Mouse (Mus musculus) cerebellum, adult 9-11 months (tissue): Measurements from ENCODE around the gene Lekr1.
"Not testable (repeated sequence)": the region's sequence is repeated elsewhere in the genome, so short reads cannot be mapped to it uniquely, and the experiment has no call there.

Experiments
- DNase-seq: peaks from one replicate; pipeline ENCODE4 v3.0.0; 2022

Gene Lekr1

GRCm38 (mm10) chr3:65769666-65770065, 103.6 kb downstream of the Lekr1 start:
- DNase-seq = not testable (repeated sequence)

GRCm38 (mm10) chr3:65773910-65774309, 107.9 kb downstream of the Lekr1 start:
- DNase-seq = no peak

DNA sequence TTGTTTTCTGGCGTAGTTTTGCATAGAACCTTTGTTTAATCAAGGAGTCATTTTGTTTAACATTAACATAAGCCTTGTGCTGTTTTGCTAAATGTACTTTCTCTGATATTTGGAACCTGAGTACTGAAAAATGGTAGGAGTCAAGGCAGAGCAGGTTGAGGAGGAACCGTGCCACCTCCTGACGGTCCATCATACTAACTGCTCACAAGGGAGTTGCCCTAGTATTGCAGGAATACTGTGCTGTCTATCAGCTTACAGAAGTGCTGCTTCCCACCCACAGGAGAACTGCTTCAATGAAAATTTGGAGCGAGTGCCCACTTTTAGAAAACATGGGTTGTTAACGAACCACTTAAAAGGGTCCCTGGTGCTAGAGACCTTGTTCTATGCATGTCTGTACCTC, 109.1 kb downstream of the Lekr1 start:
- no peak for DNase-seq

DNA sequence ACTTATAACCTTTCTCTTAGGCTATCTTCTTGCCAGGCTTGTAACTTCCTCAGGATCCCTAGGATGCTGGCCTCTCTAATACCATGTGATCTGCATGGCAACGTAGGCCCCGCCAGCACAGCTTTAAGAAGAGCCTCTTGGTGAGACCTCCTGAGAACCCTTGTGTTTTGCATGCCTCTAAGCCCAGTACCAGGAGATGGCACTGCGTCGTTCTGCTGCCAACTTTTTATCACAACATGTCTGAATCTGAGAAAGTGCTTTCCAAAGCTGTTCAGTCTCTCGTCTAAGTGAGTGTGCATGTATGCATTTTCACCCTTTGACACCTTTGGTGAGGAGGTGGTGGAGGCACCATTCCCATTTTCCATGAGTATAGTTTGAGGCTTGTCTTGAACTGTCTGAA, 116.2 kb downstream of the Lekr1 start:
- DNase-seq = no peak

DNA sequence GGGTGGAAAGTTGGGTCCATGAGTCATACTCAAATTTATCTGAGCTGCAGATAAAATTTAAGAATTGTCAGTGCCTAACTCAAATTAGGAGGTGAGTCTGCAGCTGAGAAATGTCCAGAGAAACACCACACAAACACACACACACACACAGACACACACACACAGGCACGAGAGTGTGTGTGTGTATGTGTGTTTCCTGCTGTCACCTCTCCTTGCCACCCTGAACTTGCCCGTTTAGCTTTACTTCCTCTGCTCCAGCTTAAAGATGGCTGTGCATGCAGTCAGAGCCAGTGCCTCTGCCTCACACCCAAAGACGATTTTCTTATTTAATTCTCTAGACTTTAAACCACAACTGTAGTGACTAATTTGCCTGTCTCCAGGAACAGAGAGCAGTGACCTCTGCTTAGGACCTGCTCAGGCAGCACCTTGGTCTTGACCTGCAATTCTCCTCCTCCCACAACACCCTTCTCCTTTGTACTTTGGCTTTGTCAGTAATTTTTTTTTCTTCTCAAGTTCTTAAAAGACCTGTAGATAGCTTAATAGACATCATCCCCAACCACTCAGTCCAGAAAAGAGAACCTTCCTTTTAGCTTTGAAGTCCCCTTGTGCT, 124.2 kb downstream of the Lekr1 start:
- no peak for DNase-seq

DNA sequence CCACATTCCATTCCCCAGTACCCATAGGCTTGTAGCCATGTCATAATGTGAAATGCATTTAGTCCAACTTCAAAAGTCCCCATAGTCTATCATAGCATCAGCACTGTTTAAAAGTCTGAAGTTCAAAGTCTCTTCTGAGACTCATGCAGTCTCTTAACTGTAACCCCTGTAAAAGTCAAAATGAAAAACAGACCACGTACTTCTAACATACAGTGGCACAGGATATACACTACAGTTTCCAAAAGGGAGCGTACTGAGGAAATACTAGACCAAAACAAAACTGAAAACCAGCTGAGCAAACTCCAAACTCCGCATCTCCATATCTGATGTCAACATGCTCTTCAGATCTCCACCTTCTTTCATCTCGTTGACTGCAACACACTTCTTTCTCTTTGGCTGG, 127.5 kb downstream of the Lekr1 start:
- DNase-seq = no peak

DNA sequence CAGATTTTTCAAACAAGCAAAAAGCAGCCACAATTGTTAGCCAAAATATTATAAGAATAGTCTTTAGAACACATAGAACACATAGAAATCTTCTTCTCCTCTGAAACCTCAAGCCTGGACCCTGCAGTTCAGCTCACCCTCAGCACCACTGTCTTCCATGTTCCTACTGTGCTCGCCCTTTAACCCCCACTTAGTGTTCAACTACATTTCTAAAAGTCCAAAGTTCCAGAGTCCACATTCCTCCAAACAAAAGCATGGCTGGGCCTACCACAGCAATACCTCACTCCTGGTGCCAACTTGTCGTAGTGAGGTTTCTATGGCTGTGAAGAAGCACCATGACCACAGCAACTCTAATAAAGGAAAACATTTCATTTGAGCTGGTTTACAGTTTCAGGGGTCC, 128.7 kb downstream of the Lekr1 start:
- no peak for DNase-seq

GRCm38 (mm10) chr3:65797345-65798137, 131.5 kb downstream of the Lekr1 start:
- DNase-seq = no peak

DNA sequence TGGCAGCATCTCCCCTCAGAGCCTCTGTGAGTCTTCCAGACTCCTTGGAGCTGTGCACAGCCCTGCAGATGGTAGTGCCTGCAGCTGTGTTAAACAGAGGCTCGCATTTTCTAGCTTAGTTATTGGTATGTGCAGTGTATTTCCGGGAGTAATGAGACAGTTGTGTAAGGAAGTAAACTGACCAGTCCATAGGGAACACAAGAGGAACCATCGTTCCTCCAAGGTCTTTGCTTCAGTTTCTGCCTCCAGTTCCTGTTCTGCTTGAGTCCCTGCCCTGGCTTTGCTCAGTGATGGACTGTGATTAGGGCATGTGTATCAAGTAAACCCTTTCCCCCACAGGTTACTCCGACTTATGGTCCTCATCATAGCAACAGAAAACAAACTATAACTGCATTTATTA, 134.9 kb downstream of the Lekr1 start:
- no peak for DNase-seq

DNA sequence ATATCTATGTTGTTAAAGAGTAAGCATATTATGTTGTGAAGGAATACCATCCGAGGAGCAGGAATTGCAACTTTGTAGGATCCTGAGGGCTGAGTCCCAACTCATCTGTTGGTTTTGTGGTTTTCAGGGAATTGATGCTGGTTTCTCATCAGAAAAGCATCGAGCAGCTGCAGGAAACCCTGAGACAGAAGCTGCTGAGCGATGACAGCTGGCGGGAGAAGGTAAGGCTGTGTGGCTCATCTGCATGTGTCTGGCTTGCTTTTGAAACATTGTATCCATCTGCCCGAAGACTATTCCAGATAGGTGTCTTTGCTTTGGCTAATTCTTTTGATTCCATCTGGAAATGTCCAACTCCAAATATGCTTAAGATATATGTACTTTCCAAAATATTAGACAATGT, 136.2 kb downstream of the Lekr1 start:
- no peak for DNase-seq

GRCm38 (mm10) chr3:65802868-65803267, 136.8 kb downstream of the Lekr1 start:
- no peak for DNase-seq

DNA sequence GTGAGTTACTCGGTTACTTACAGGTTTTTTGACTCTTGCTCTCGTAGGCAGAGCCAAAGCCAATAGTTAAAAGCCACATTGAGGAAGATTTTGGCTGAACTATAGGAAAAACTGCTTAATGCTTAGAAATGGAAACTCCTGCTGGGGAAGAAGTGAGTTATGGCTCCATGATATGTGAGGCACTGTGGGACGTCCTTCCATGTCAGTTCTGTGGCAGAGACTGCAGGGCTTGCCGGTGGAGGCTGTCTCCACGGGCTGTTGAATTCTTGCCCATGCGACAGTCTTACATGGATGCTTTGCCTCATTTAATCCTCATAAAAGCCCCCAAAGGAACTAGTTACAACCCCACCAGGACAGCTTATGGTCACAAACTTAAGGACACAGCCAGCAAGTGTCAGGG, 148.9 kb downstream of the Lekr1 start:
- DNase-seq = no peak

DNA sequence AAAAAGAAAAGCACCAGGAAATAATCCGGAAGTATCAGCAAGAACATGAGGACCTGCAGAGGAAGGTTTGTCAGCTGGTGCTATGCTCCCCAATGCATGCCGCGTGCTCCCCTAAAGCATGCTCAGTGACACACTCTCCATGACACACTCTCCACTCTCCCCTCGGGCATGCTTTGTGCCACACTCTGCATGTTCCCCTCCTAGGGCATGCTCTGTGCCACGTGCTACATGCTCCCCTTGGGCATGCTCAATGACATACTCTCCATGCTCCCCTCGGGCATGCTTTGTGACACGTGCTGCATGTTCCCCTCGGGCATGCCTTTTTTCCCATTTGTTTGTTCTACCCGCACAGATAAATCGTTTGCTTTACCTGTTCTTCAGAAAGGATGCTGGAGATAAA, 150.0 kb downstream of the Lekr1 start:
- DNase-seq = no peak

- no peak for DNase-seq
Observed at GRCm38 (mm10) chr3:65818597-65818996, 152.6 kb downstream of the Lekr1 start.

GRCm38 (mm10) chr3:65819841-65820240, 153.8 kb downstream of the Lekr1 start:
- no peak for DNase-seq

DNA sequence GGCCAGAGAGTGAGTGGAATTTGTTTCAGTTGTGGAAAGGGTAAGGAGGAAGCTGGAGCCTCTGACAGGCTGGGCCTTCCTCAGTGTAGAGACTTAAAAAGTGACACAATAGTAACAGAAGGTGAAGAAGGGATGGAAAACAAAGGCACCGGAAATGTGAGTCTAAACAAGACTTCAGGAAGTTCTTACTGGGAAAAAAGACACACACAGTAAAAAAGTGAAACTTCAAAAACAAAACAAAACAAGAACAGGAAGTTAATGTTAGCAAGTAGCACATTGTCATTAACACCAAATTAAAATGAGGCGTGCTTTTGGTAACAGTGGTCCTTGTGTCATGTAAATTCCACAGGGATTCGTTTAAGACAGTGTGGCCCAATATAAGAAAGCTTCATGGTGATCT, 158.9 kb downstream of the Lekr1 start:
- DNase-seq = no peak

- DNase-seq = no peak
Observed at GRCm38 (mm10) chr3:65826716-65827115, 160.7 kb downstream of the Lekr1 start.

DNA sequence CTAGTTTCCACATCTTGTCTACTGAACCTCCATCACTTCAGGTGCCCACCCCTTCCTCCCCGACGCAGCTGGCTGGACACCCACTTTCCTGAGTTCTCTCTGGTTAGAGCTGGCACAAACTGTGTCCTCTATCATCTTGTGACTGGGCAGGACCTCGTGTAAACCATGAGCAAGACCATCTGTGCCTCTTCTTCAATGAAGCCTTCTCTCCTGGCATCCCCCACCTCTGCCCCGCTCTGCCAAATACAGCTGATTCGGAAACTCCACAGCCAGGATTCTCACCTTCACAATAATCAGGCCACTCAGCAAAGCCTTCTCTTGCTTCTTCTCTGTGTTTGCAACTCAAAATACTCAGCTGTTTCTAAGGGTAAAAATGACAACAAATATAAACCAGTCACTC, 161.4 kb downstream of the Lekr1 start:
- peak; percentile 9 for DNase-seq

DNA sequence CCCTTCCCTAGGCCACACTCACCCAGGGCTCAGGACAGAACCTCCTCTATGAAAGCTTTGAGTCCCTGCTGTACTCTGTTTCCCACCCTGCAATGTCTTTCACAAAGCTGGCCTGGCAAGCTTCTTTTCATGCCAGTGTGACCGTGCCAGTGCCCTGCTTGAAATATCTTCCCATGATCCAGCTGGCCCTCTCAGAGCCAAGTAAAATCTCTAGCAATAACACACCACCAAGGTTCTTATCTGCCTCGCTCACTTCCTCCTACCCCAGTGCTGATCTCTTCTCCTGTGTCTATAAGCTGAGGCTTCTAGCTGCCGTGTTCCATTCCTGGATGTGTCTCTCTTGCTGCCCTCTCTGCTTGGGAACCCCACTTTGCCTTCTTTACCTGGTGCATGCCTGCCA, 162.0 kb downstream of the Lekr1 start:
- DNase-seq = peak; percentile 11

GRCm38 (mm10) chr3:65829230-65829629, 163.2 kb downstream of the Lekr1 start:
- DNase-seq = peak; percentile 76

- no peak for DNase-seq
Observed at GRCm38 (mm10) chr3:65829943-65830483, 164.0 kb downstream of the Lekr1 start.

DNA sequence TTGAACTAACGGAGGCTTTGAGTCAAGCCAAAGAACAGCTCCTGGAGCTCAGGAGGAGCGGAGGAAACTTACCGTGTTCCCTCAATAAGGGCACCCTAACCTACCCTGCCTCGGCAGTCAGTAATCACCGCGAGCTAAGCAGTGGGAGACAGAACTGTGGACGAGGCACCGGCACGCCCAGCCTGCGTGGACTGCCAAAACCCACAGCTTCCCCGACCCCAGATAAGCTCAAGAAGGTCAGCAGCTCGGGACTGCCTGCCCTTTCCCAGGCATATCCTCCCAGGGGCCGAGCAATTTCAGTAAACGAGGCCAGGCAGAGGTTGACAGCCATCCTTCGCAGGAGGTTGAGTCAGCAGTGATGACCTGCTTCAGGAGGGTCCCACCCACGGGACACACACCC, 164.8 kb downstream of the Lekr1 start:
- DNase-seq = no peak

- no peak for DNase-seq
Observed at GRCm38 (mm10) chr3:65832398-65832797, 166.4 kb downstream of the Lekr1 start.

GRCm38 (mm10) chr3:65836435-65836834, 170.4 kb downstream of the Lekr1 start:
- DNase-seq = no peak

- DNase-seq = no peak
Observed at GRCm38 (mm10) chr3:65839664-65840063, 173.6 kb downstream of the Lekr1 start.
